Mouse (Mus musculus) neural tube, embryonic 13.5 days (tissue): ENCODE data around the gene Morn1. TPM values are rescaled to one million over a fixed set of nuclear protein-coding genes. Genes with fewer than 3 reads are reported as not detected.
A peak's percentile ranks its signal among the peaks of the same experiment; 100 is the strongest.

Experiments
- ATAC-seq: fragments of 200-750 bp; cut with Nextera tagmentation; 2 replicates; pipeline ENCODE4 v1.8.0; 2017; ENCODE audit warnings: low read depth, mild to moderate bottlenecking, moderate TSS enrichment, moderate library complexity
- H3K27ac ChIP-seq: fragments of 300-500 bp; sonication (generic); replicated peaks from 2 replicates; pipeline ENCODE4 v1.5.1; 2015; ENCODE audit warnings: moderate library complexity, mild to moderate bottlenecking, inconsistent platforms
- H3K27me3 ChIP-seq: fragments of 300-500 bp; sonication (generic); 2 replicates; pipeline ENCODE4 v1.6.1; 2015; ENCODE audit warnings: mild to moderate bottlenecking, inconsistent platforms
- H3K36me3 ChIP-seq: fragments of 300-500 bp; sonication (generic); 2 replicates; pipeline ENCODE4 v1.6.1; 2015; ENCODE audit warnings: mild to moderate bottlenecking, inconsistent platforms
- H3K4me1 ChIP-seq: fragments of 300-500 bp; sonication (generic); replicated peaks from 2 replicates; pipeline ENCODE4 v1.6.1; 2015; ENCODE audit warnings: inconsistent platforms
- H3K4me2 ChIP-seq: fragments of 300-500 bp; sonication (generic); 2 replicates; pipeline ENCODE4 v1.6.1; 2015; ENCODE audit warnings: inconsistent platforms, mild to moderate bottlenecking, moderate library complexity
- H3K4me3 ChIP-seq: fragments of 300-500 bp; sonication (generic); 2 replicates; pipeline ENCODE4 v1.5.1; 2015; ENCODE audit warnings: mild to moderate bottlenecking, inconsistent platforms
- H3K9ac ChIP-seq: fragments of 300-500 bp; sonication (generic); 2 replicates; pipeline ENCODE4 v1.6.1; 2015; ENCODE audit warnings: moderate library complexity, mild to moderate bottlenecking, inconsistent platforms
- H3K9me3 ChIP-seq: fragments of 300-500 bp; sonication (generic); 2 replicates; pipeline ENCODE4 v1.6.1; 2016; ENCODE audit warnings: inconsistent platforms
- WGBS: fragments of 180-500 bp; shearing (Covaris S2); methylation state at CpG from one replicate; pipeline ENCODE4 v1.1.7; 2015; 5-methylcytosine and 5-hydroxymethylcytosine counted together
- polyA plus RNA-seq: library from polyadenylated mRNA; unstranded; fragments of >200 nt; fragmentation: Nextera tagmentation; extraction: Ambion mirVana; gene quantifications from 2 replicates; pipeline ENCODE4 v1.2.1, GENCODE M21; 2015

The Morn1 gene
- polyA plus RNA-seq, 1 experiment from 2014 or later = 5.7 TPM

DNA sequence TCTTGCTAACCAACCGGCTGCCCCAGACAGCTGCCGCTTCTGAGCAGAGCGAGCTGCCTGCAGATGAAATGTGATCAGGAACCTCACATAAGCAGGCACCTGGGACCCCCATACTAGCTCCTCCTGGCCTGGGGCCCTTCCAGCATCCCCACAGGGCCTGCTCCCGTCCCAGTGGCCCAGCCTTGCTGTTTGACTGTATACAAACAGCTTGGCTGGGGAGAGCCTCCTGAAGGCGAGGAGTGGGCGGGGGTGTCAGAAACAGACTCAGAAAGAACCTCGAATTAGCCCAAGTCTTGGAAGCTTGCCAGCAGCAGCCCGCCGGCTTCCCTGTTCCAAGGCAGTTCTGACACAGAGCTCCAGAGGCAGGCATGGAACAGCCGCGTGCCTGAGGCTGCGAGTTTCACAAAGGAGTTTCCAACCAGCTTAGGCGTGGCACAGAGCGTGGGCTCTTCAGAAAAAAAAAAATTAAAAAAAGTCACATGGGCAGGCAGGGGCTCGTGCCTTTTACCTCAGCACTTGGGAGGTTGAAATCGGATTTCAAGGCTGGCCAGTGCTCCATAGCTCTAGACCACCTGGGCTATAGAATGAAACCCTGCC lies 36.2 kb downstream of the Morn1 start:
- peak; percentile 70 for ATAC-seq
- Histone ChIP-seq H3K9ac (peak overlapping the region; percentile 22; the same call in 1 of the 2 replicates), H3K4me2 (peak overlapping the region; percentile 16; the same call in 1 of the 2 replicates), H3K36me3 (no peaks in the 10 kb centered on the region), H3K4me3 (0 out of 2 replicates have a peak overlapping the region, but pooled peaks have one; percentile 3), H3K9me3 (no peaks in the 10 kb centered on the region), H3K27me3 (no peaks in the 10 kb centered on the region), H3K4me1 (peaks cover 70% of the 10 kb centered on the region), H3K27ac (peak overlapping the region; percentile 83)
- WGBS = 20% methylated on average over 16 of the region's 16 CpGs

DNA sequence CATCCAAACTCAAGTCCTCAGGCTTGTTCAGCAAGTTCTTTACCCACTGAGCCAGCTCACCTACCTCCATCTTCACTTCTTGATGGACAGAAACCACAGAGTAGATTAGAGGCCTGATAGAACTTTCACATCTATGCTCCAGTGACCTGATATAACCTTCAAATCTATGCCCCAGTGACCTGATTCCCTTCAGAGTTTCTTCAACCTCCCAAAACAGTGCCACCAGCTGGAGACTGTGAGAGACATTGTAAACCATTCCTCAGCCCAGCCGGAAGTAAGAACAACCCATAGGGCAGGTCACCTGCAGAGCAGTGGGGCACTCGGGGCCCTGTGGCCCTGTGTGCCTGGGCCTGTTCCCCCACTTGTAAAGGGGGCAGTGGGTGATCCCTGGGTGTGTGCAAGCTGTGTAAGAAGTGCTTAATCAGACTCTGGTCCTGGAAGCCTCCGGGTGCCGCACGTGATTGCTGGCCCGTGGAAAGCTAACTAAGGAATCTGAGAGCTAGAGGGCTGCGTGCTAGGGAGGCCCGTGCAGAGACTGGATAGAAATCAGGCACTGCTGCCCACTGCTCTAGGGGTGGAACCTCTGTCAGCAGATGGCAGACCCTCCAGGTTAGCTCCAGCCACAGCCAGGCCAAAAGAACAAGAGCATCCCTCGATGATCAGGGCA lies 37.6 kb downstream of the Morn1 start:
- Histone ChIP-seq H3K4me2 (no peak overlapping the region), H3K4me1 (peaks cover 57% of the 10 kb centered on the region), H3K27me3 (no peaks in the 10 kb centered on the region), H3K4me3 (no peak overlapping the region), H3K36me3 (no peaks in the 10 kb centered on the region), H3K9me3 (no peaks in the 10 kb centered on the region), H3K27ac (0 out of 2 replicates have a peak overlapping the region, but pooled peaks have one; percentile 7), H3K9ac (no peak overlapping the region)
- ATAC-seq = no peak
- WGBS = 81% methylated on average over 9 of the region's 9 CpGs

DNA sequence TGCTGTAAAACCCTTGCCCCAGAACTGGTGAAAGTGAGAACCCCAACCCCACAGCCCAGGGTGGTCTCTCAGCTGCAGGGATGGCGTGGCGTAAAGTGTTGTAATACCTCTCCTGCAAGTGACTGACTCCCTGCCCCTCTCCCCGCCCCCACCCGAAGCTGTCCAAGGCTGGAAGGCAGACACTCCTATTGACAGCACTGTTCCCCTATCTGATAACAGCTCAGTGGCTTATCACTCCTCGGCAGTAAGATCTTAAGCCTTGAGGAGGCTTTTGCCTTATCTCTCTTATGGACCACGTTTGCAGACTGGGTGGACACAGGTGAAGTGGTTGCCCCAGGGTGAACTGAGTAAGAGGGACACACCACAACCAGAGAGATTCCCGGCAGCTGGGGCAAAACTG lies 38.9 kb downstream of the Morn1 start:
- Histone ChIP-seq H3K4me3 (no peak overlapping the region), H3K36me3 (no peaks in the 10 kb centered on the region), H3K4me1 (peaks cover 68% of the 10 kb centered on the region), H3K27me3 (no peaks in the 10 kb centered on the region), H3K9me3 (no peaks in the 10 kb centered on the region), H3K4me2 (no peak overlapping the region), H3K9ac (no peak overlapping the region), H3K27ac (no peak overlapping the region)
- ATAC-seq = no peak
- 52% methylated on average over 7 of the region's 7 CpGs for WGBS

DNA sequence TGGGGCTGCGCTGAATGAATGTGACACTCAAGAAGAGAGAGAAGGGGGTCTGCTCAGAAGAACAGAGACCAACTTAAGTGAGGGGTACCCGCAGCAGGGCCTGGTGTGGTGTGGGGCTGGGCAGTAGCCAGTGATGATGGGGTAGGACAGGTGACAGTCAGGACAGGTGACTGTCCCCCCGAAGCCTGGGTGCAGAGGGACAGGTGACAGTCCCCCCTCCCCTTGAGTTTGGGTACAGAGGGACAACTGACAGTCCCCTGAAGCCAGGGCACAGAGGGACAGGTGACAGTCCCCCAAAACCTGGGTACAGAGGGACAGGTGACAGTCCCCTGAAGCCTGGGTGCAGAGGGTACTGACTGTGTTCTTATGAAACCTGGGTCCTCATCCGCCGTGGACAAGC lies 39.8 kb downstream of the Morn1 start:
- 92% methylated on average over 5 of the region's 5 CpGs for WGBS
- Histone ChIP-seq H3K4me2 (no peak overlapping the region), H3K4me1 (peaks cover 63% of the 10 kb centered on the region), H3K27me3 (no peaks in the 10 kb centered on the region), H3K4me3 (no peak overlapping the region), H3K27ac (no peak overlapping the region), H3K36me3 (no peaks in the 10 kb centered on the region), H3K9ac (no peak overlapping the region), H3K9me3 (no peaks in the 10 kb centered on the region)
- ATAC-seq = no peak

DNA sequence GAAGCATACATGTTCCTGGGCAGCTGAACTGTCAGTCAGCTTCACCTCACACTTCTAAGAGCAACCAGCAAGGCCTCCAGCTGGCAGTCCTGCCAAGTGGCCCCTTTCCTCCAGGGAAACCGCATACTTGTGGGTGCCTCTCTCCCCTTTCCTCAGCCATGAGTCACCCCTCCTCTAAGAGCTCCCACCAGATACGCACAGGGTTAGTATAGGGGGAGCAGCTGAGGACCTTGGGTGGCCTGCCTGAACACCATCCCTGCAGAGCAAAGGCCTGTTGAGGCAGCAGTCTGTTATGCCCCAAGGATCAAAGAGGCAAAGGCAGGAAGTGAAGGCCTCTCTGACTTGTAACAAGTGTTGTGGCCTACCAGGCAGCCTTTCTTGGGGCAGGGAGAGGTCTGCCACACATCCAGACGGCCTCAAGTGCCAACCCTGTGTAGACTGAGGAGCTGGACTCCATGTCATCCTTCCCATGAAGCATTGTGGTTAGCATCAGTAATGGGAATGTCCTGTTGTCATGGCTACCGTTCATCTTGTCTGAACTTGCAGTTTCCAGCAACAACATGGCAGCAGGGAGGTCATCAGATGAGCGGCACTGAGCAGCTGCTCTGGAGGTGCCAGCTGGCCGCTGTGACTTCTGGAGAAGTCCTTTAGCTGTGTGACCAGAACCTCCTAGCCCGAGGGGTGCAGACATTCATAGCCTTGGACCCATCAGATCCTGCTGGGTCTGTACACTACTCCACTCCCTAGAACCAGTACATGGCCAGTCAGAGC lies 40.4 kb downstream of the Morn1 start:
- Histone ChIP-seq H3K4me3 (no peak overlapping the region), H3K9me3 (no peaks in the 10 kb centered on the region), H3K4me1 (peaks cover 59% of the 10 kb centered on the region)

DNA sequence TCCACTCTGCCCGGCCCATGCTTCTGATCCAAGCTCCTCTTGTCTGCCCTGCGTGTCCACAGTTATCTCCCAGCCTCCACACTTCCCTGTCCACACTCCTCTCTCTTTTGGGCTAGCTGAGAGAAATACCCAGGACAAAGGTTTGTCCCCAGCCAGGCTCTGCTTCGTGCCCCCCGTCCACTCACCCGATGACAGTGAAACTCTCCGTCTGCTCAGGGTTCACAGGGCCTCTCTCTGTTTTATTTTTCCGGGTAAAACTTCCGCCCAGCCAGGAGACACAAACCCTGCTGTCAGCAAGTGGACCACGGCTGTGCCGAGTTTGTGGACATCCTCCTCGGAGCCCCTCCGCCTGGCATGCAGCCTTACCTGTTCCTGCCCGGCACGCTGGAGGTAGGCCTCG lies 42.0 kb downstream of the Morn1 start:
- Histone ChIP-seq H3K27ac (no peak overlapping the region), H3K4me2 (no peak overlapping the region), H3K9me3 (no peaks in the 10 kb centered on the region), H3K9ac (no peak overlapping the region), H3K27me3 (no peaks in the 10 kb centered on the region), H3K4me3 (no peak overlapping the region), H3K4me1 (peaks cover 46% of the 10 kb centered on the region), H3K36me3 (no peaks in the 10 kb centered on the region)
- no peak for ATAC-seq
- 92% methylated on average over 15 of the region's 15 CpGs for WGBS

More for the DNA sequence above, 40.4 kb downstream of the Morn1 start:
- Histone ChIP-seq H3K9ac (no peak overlapping the region), H3K4me2 (no peak overlapping the region), H3K27ac (0 out of 2 replicates have a peak overlapping the region, but pooled peaks have one; percentile 23), H3K27me3 (no peaks in the 10 kb centered on the region), H3K36me3 (no peaks in the 10 kb centered on the region)
- WGBS = 66% methylated on average over 7 of the region's 7 CpGs
- ATAC-seq = no peak

DNA sequence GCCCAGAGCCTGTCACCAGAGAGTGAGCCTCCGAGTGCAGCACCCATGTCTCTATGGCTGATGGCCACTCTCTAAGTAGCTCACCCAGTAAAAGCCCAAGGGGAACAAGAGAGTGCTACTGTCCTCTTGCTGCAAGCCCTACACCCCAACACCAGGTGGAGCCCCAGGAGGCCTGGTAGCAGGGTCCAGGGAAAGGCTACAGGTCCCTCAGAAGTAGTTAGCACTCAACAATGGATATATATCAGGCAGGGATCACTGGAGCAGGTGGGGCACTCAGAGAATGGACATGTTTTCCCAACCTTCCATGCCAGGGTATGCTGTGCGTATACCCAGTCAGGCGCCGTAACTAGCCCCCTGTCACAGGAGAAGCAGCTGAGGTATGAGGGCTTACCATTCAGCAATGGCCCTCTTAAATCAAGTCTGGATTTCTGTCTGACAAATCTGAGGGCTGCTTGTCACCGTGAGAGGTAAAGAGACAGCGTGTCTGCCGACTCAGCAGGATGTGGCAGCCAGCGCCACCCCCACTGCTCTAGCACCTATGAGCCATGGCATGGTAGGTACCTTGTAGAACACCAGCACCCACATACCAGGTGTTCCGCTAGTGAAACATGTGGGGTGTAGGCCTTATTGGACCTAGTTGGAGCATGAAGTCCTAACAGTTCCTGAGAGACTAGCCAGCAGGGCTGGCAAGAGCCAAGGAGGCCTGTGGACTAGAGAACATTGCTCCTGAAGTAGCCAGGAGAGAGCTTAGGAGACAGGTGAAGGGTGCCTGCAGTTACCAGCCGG lies 42.9 kb downstream of the Morn1 start:
- H3K27me3 ChIP-seq = no peaks in the 10 kb centered on the region
- no peak for ATAC-seq
- H3K9ac ChIP-seq = peak overlapping the region; percentile 17; the same call in 1 of the 2 replicates
- H3K36me3 ChIP-seq = no peaks in the 10 kb centered on the region
- H3K9me3 ChIP-seq = no peaks in the 10 kb centered on the region
- peak overlapping the region; percentile 33; the same call in 1 of the 2 replicates for H3K27ac ChIP-seq
- H3K4me1 ChIP-seq = peaks cover 52% of the 10 kb centered on the region
- H3K4me2 ChIP-seq = no peak overlapping the region
- no peak overlapping the region for H3K4me3 ChIP-seq
- WGBS = 91% methylated on average over 10 of the region's 10 CpGs

DNA sequence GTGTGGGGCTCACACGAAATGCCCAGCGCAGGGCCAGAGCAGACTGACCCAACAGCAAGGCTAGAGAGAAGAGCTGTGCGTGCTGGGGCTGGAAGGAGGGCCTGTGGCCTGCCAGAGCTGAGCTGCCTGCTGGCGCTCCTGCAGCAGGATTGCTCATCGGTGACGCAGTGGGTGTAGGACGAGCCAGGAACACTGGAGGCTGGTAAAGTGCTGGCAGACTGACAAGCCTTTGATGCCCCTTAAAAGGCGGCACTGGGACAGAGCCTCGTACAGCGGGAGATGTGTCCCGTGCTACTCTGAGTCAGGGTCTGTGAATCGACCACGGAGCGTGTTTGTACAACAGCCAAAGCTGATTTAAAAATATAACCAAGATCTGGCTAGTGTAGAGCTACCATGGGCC lies 43.6 kb downstream of the Morn1 start:
- 57% methylated on average over 14 of the region's 14 CpGs for WGBS
- H3K27ac ChIP-seq = peak overlapping the region; percentile 33; the same call in 1 of the 2 replicates

DNA sequence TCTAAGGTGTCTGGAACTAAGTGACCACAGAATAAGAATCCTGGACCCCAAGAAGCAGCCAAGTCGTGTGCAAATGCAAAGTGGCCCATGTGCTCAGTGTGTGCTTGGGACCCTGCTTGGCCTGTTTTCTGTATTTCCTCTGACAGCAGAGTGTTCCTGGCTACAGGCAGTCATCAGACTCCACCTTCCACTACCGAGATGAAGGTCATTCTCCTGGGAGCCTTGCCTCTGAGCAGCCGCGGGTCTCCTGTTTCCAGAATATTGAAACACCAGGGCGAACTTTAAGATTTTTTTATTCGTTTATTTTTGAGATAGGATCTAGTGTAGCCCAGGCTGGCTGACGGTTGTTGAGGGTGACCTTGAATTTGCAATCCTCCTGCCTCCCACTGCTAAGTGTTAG lies 44.2 kb downstream of the Morn1 start:
- WGBS = 80% methylated on average over 7 of the region's 7 CpGs
- no peak overlapping the region for H3K4me2 ChIP-seq
- ATAC-seq = no peak
- no peaks in the 10 kb centered on the region for H3K9me3 ChIP-seq
- H3K27ac ChIP-seq = 0 out of 2 replicates have a peak overlapping the region, but pooled peaks have one; percentile 33
- H3K9ac ChIP-seq = 0 out of 2 replicates have a peak overlapping the region, but pooled peaks have one; percentile 17
- H3K27me3 ChIP-seq = no peaks in the 10 kb centered on the region
- no peak overlapping the region for H3K4me3 ChIP-seq
- H3K36me3 ChIP-seq = no peaks in the 10 kb centered on the region
- H3K4me1 ChIP-seq = peaks cover 53% of the 10 kb centered on the region

More for the DNA sequence above, 43.6 kb downstream of the Morn1 start:
- ATAC-seq = peak; percentile 36; the same call in 1 of the 2 replicates
- Histone ChIP-seq H3K27me3 (no peaks in the 10 kb centered on the region), H3K4me1 (peaks cover 52% of the 10 kb centered on the region), H3K9me3 (no peaks in the 10 kb centered on the region), H3K4me2 (no peak overlapping the region), H3K4me3 (no peak overlapping the region), H3K9ac (peak overlapping the region; percentile 17; the same call in 1 of the 2 replicates), H3K36me3 (no peaks in the 10 kb centered on the region)

DNA sequence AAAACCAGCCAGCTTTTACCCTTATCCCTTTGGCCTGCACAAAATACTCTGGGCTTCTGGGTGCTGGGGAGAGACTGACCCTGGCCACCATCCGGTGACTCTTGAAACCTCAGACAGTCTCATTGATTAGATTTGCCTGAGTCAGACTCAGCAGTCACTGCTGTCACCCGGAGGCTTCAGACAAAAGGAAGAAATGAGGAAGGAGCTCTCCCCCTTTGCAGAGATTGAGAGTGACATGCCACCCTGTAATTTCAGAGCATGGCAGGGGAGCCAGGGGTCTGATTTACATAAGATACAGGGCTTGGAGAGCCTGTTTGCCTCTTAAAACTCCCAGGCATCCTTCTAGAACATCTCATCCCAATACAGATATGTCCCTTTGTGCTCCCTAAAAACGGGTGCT lies 46.8 kb downstream of the Morn1 start:
- no peaks in the 10 kb centered on the region for H3K36me3 ChIP-seq
- H3K9ac ChIP-seq = no peak overlapping the region
- no peaks in the 10 kb centered on the region for H3K27me3 ChIP-seq
- no peak overlapping the region for H3K4me2 ChIP-seq
- peaks cover 48% of the 10 kb centered on the region for H3K4me1 ChIP-seq
- 51% methylated on average over 3 of the region's 3 CpGs for WGBS
- no peak overlapping the region for H3K4me3 ChIP-seq
- ATAC-seq = no peak
- H3K27ac ChIP-seq = no peak overlapping the region
- H3K9me3 ChIP-seq = no peaks in the 10 kb centered on the region

DNA sequence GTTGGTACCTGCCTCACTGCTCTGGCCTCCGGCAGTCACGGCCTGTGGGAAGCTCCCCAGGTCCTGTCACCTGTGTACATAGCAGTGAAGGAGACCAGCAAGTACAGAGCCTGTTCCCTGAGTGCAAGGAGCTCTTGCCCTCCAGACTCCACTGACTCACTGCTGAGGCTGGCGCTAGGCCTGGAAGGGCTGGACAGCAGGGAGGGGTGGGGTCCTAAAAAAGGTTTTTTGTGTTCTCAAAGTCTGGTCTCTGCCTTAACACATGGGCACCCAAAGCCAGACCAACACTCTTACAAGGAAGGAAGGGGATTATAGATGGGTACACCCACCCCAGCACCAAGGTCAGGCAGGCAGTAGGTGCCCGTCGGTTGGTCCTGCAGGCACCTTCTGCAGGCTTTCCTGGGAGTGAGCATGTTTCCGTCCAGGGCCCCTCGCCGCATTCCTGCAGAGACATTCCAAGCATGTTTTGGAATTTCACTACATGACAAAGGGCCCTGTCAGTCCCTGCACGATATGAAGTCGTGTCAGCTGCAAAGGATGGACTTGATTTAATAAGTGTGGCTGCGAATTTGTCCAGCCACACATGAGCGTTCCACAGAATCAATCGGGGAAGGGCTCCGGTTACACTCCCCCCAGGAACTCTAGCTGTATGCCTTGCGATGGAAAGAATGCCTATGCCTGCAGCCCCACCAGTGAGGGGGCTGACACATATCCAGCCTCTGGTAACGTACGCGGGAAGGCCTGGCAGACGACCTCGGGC lies 47.5 kb downstream of the Morn1 start:
- no peak overlapping the region for H3K4me2 ChIP-seq
- WGBS = 49% methylated on average over 20 of the region's 20 CpGs
- H3K4me3 ChIP-seq = no peak overlapping the region
- H3K9ac ChIP-seq = peak overlapping the region; percentile 2; the same call in 1 of the 2 replicates
- H3K36me3 ChIP-seq = no peaks in the 10 kb centered on the region
- no peak for ATAC-seq
- no peaks in the 10 kb centered on the region for H3K9me3 ChIP-seq
- peak overlapping the region; percentile 49 for H3K27ac ChIP-seq
- no peaks in the 10 kb centered on the region for H3K27me3 ChIP-seq
- peaks cover 48% of the 10 kb centered on the region for H3K4me1 ChIP-seq
